Mouse (Mus musculus) MEL (cell line): ENCODE results near the gene Il18rap.

Source experiments
- CHD1 ChIP-seq: IDR thresholded peaks from 2 replicates; pipeline ENCODE4 v1.6.1; 2012; ENCODE audit warnings: low read depth, mild to moderate bottlenecking, inconsistent platforms, low read length, improper control_type of control experiment
- CTCF ChIP-seq, 3 experiments: IDR thresholded peaks in 2 of 3; conservative IDR thresholded peaks in 1 of 3; 2 replicates each; pipeline ENCODE4 v1.5.1; 2011 to 2012; ENCODE audit warnings: low read length in 3 of 3, low read depth in 2 of 3, mild to moderate bottlenecking in 2 of 3, improper control_type of control experiment in 1 of 3, inconsistent platforms in 1 of 3, mixed read lengths in 1 of 3, moderate library complexity in 1 of 3; ENCODE audit not compliant: control insufficient read depth in 1 of 3, insufficient read depth in 1 of 3, poor library complexity in 1 of 3, severe bottlenecking in 1 of 3
- SIN3A ChIP-seq: IDR thresholded peaks from 2 replicates; pipeline ENCODE4 v1.6.1; 2012; ENCODE audit warnings: low read length, improper control_type of control experiment, inconsistent platforms
- SMC3 ChIP-seq: IDR thresholded peaks from 2 replicates; pipeline ENCODE4 v1.6.1; 2011; ENCODE audit warnings: low read depth, low read length, improper control_type of control experiment
- TCF12 ChIP-seq: IDR thresholded peaks from 2 replicates; pipeline ENCODE4 v1.6.1; 2014; ENCODE audit warnings: low read depth, mild to moderate bottlenecking, inconsistent platforms, low read length, improper control_type of control experiment, moderate library complexity
- ZMIZ1 ChIP-seq: IDR thresholded peaks from 2 replicates; pipeline ENCODE4 v1.6.1; 2012; ENCODE audit warnings: low read depth, mild to moderate bottlenecking, inconsistent platforms, low read length, improper control_type of control experiment, moderate library complexity

- TF ChIP-seq CTCF (IDR thresholded peaks at IDR 0.05 in 2 of 3, conservative IDR thresholded peaks at IDR 0.05 in 1 of 3; ENCODE audit: control insufficient read depth in 1 of 3, insufficient read depth in 1 of 3, low read depth in 2 of 3, low read length in 3 of 3, poor library complexity in 1 of 3, severe bottlenecking in 1 of 3) (no peak), CHD1 (no peak), TCF12 (no peak), ZMIZ1 (no peak), SMC3 (no peak), SIN3A (no peak)
These were observed at the start of gene Il18rap for GRCm38 (mm10) chr1:40514851-40515585.
